Mouse (Mus musculus) frontal cortex, postnatal 36 days (tissue): ENCODE measurements around the gene Atp6v0c.
"Not testable (repeated sequence)": the region's sequence is repeated elsewhere in the genome, so short reads cannot be mapped to it uniquely, and the experiment has no call there.

Experiments used
- DNase-seq, 2 experiments: peaks; one replicate each; pipeline ENCODE4 v3.0.0; 2022; ENCODE audit warnings: low spot score in 2 of 2

The Atp6v0c gene

GRCm38 (mm10) chr17:24157121-24157520, 12.4 kb downstream of the Atp6v0c start:
- no peak for DNase-seq

- no peak for DNase-seq
These were observed 13.1 kb downstream of the Atp6v0c start for GRCm38 (mm10) chr17:24156394-24156793.

GRCm38 (mm10) chr17:24155742-24156141, 13.8 kb downstream of the Atp6v0c start:
- DNase-seq, result no peak

DNA sequence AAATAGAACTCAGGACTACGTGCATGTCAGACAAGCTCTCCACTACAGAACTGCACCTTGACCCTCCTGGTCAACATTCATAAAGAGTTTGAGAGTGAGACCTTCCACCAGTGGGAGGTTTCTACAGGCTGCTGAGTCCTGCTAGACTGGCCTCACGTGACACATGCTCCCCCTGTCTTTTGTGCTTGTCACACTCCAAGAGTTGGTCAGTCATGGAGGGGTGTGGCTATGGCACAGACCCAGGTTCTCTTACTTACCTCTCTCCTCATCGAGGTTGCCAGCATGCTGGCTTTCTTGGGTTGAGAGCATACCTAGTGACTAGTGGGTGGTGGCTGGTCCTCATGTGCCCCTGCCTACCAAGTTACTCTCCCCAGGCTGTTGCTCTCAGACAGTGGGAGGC, 15.0 kb downstream of the Atp6v0c start:
- DNase-seq, result no peak

- DNase-seq, result peak; percentile 67 to 76
These were observed 17.5 kb downstream of the Atp6v0c start for GRCm38 (mm10) chr17:24151890-24152563.

DNA sequence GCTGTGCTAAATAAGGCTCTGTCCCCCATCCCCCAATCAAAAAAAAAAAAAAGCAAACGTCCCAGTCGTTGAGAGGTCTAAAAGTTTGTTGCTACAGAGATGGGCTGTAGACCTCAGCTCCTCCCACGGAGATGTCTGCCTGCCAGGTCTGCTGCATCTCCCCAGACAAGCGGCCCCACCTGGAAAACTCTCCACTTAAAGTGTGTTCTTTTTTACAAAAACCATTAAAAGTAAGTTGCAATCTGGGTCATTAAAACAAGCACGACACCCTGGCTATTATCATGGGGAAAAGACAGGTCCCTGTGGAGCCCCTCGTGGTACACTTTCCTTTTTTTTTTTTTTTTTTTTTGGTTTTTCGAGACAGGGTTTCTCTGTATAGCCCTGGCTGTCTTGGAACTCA, 18.1 kb downstream of the Atp6v0c start:
- no peak for DNase-seq

- no peak for DNase-seq
These were observed 18.7 kb downstream of the Atp6v0c start, which contains the start of gene Pdpk1 for GRCm38 (mm10) chr17:24150824-24151223. Gene Pdpk1 (minus strand): TSS chr17:24150924.

GRCm38 (mm10) chr17:24149421-24149820, 20.1 kb downstream of the Atp6v0c start:
- DNase-seq, result no peak

GRCm38 (mm10) chr17:24142897-24143296, 26.6 kb downstream of the Atp6v0c start:
- DNase-seq, result no peak

DNA sequence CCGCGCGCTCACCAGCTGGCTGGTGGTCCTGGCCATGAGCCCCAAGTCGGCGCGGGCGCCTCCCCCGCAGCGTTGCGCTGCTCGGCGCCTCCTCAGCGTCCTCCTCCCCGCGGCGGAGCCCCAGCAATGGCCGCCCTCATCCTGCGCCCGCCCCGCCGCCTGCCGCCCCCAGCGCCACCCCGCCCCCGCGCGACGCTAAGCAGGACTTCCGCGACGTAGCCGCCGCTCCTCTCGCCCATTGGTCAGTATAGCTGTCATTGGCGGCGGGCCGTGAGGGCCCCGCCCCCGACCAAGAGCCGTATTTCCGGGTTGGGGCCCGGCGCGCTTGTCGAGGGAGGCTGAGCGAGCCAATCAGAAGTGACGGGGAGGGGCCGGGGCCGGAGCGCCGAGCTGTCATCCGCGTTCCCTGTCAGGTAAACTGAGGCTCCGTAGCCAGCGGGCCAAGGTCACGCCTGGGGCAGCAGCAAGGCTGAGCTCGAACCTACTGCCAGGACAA, 28.0 kb downstream of the Atp6v0c start:
- DNase-seq, result peak; percentile 96

DNA sequence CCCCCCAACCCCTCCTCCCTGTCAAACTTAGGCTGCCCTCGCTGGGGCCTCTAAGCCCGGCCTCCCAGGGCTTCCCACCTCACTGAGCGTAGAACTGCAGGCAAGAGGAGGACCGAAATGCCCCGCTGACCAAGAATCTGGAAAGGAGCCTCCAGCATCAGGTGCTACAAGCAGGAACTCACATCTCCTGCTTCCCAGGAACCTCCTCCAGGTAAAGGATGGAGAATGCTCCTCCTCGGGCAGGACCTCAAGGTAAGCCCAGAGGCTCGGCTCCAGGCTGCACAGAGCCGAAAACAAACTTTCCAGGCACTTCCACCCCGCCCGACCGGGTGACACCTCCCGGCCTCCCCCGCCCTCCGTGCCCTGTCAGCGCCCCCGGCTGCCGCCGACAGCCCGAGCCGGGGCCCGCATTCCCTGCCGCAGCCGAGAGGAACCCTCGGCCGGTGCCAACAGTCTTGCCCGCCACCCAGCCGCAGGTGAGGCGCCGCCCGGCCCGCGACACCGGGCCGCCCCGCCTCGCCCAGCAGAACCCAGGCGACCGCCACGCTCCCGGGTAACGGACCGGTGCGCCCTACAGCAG, 28.6 kb downstream of the Atp6v0c start:
- DNase-seq, result no peak

DNA sequence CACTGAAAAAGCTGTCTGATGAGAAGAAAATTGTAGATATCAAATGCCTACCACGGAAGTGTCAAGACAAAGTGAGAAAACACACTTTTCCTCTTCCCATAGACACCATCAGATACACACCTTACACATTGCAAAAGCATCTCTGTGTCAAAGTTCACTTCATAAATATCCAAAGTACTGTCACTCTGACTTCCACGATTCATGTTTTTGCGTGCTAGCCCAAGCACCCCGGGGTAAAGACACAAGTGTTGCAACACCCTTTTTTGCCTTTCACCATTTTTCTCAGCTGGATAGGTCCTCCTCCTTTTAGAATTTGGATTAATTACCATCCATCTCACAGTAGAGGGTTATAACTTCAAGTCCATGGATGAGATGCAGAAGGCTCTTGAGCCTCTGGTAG, 29.5 kb downstream of the Atp6v0c start:
- DNase-seq, result no peak

DNA sequence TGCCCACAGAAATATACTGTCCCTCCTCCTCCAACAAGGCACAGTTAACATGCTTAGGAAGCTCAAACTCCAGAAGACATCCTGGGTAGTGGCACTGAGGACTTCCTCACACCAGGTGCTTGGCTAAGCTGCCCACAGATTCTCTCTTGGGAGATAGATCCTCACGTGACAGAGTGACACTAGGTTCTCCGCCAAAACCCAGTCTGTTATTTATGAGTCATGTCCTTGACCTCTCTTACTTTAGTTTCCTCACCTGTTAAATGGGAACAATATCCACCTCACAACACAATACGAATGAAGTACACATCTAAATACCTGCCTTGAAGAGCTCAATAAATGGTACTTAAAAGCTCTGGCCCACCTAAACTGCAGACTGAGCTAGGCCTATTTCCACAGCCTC, 30.2 kb downstream of the Atp6v0c start:
- no peak for DNase-seq

GRCm38 (mm10) chr17:24137226-24137880, 32.1 kb downstream of the Atp6v0c start:
- no peak for DNase-seq

DNA sequence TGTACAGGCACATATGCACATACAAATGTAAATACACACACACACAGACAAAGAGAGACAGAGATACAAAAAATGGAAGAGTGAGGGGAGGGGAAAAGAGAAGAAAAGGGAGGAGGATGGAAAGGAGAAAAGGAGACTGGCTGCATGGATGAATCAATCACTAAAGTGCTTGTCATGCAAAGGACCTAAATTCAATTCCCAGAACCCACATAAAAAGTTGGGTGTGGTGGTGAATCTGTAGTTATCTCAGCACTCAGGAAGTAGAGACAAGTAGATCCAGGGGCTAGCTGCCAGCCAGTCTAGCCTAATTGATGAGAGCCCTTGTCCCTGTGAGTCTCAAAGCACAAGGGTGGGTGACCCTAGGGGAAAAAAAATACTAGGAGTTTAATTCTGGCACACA, 35.4 kb downstream of the Atp6v0c start:
- DNase-seq, result no peak

GRCm38 (mm10) chr17:24132919-24133318, 36.6 kb downstream of the Atp6v0c start:
- DNase-seq, result not testable (repeated sequence)

- no peak for DNase-seq
These were observed 37.9 kb downstream of the Atp6v0c start for GRCm38 (mm10) chr17:24131570-24131969.

DNA sequence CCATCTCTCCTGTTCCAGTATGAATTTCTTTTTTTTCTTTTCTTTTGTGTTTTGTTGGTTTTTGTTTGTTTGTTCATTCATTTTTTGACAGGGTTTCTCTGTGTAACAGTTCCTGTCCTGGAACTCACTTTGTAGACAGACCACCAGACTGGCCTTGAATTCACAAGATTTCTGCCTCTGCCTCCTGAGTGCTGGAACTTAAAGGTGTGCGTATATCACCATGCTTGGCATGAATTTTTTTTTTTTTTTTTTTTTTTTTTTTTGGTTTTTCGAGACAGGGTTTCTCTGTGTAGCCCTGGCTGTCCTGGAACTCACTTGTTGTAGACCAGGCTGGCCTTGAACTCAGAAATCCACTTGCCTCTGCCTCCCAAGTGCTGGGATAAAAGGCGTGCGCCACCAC, 40.3 kb downstream of the Atp6v0c start:
- not testable (repeated sequence) for DNase-seq

DNA sequence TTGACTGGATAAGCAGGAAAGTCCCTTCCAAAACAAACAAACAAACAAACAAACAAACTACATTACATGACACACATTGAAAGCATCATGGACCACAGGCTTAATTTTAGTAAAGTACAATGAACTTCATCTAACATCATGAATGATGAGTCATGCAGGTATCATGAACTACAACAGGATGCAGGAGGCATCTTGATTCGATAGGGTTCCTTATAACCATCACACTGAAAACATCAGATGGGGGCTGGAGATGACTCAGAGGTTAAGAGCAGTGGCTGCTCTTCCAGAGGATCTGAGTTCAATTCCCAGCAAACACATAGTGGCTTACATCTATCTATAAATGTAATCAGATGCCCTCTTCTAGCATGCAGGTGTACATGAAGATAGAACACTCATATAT, 41.9 kb downstream of the Atp6v0c start:
- no peak for DNase-seq

- DNase-seq, result no peak
These were observed 42.7 kb downstream of the Atp6v0c start for GRCm38 (mm10) chr17:24126801-24127200.

DNA sequence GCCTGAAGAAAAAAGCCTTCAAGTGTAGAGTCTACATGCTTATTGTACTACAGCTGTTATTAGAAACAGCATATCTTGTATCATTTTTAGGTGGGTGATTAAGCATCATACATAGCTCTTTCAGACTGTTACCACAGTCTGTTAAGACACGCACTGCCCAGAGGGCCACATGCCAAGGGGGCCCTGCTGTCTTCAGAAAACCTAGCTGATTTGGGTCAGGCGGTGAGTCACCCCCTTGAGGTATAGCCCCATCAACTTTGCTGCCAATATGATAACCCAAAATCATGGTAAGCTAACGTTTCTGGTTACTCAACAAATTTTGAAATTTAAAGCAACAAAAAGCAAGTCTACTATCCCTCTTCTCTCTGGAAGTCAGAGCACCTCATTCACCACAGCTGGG, 50.1 kb downstream of the Atp6v0c start:
- no peak for DNase-seq
